Mouse (Mus musculus) c-Kit-positive CD71-negative TER-119-negative erythroid progenitor cells, embryonic 14.5 days (primary cell): ENCODE measurements around the gene Ccl25.

Source experiments
- DNase-seq: peaks from one replicate; pipeline ENCODE4 v3.0.0-alpha.2; 2013; ENCODE audit warnings: low read depth

Gene Ccl25

GRCm38 (mm10) chr8:4324983-4325750 lies at the start of gene Ccl25, which contains the start of gene Elavl1:
Gene Ccl25 (plus strand): TSS chr8:4325210.
Gene Elavl1 (minus strand): TSS chr8:4325413.
- peak; percentile 93 for DNase-seq

- DNase-seq = peak; percentile 93
Observed at GRCm38 (mm10) chr8:4275275-4276110, 49.5 kb upstream of the Ccl25 start, which contains the start of gene Timm44. Gene Timm44 (minus strand): TSS chr8:4275913.

- no peak for DNase-seq
Observed at GRCm38 (mm10) chr8:4276111-4276465, 48.9 kb upstream of the Ccl25 start.

- no peak for DNase-seq
Observed at GRCm38 (mm10) chr8:4292738-4293137, 32.3 kb upstream of the Ccl25 start.

GRCm38 (mm10) chr8:4297822-4298221 lies 27.2 kb upstream of the Ccl25 start:
- DNase-seq = no peak

GRCm38 (mm10) chr8:4304124-4304547 lies 20.9 kb upstream of the Ccl25 start:
- DNase-seq = no peak

GRCm38 (mm10) chr8:4305838-4306237 lies 19.2 kb upstream of the Ccl25 start:
- no peak for DNase-seq

GRCm38 (mm10) chr8:4312104-4312503 lies 12.9 kb upstream of the Ccl25 start:
- DNase-seq = no peak

GRCm38 (mm10) chr8:4313254-4314124 lies 11.5 kb upstream of the Ccl25 start:
- DNase-seq = no peak

GRCm38 (mm10) chr8:4314852-4315251 lies 10.2 kb upstream of the Ccl25 start:
- DNase-seq = no peak

- no peak for DNase-seq
Observed at GRCm38 (mm10) chr8:4318124-4318523, 6.9 kb upstream of the Ccl25 start.

- DNase-seq = no peak
Observed at GRCm38 (mm10) chr8:4318796-4319572, 6.0 kb upstream of the Ccl25 start.

- no peak for DNase-seq
Observed at GRCm38 (mm10) chr8:4319573-4319872, 5.5 kb upstream of the Ccl25 start.

- no peak for DNase-seq
Observed at GRCm38 (mm10) chr8:4320404-4320803, 4.6 kb upstream of the Ccl25 start.

- no peak for DNase-seq
Observed at GRCm38 (mm10) chr8:4321031-4321430, 4.0 kb upstream of the Ccl25 start.

GRCm38 (mm10) chr8:4322470-4322869 lies 2.5 kb upstream of the Ccl25 start:
- peak; percentile 89 for DNase-seq

GRCm38 (mm10) chr8:4323917-4324316 lies 1.1 kb upstream of the Ccl25 start:
- DNase-seq = no peak

- DNase-seq = no peak
Observed at GRCm38 (mm10) chr8:4324525-4324924, 485 bp upstream of the Ccl25 start.

GRCm38 (mm10) chr8:4325751-4326036 lies 684 bp downstream of the Ccl25 start:
- no peak for DNase-seq

- no peak for DNase-seq
Observed at GRCm38 (mm10) chr8:4329000-4329399, 4.0 kb downstream of the Ccl25 start.

- DNase-seq = no peak
Observed at GRCm38 (mm10) chr8:4333966-4334365, 9.0 kb downstream of the Ccl25 start.

- DNase-seq = no peak
Observed at GRCm38 (mm10) chr8:4335678-4336077, 10.7 kb downstream of the Ccl25 start.
